Mouse (Mus musculus): Measurements from ENCODE around the gene Gm10382.

Gm10382 gene

DNA sequence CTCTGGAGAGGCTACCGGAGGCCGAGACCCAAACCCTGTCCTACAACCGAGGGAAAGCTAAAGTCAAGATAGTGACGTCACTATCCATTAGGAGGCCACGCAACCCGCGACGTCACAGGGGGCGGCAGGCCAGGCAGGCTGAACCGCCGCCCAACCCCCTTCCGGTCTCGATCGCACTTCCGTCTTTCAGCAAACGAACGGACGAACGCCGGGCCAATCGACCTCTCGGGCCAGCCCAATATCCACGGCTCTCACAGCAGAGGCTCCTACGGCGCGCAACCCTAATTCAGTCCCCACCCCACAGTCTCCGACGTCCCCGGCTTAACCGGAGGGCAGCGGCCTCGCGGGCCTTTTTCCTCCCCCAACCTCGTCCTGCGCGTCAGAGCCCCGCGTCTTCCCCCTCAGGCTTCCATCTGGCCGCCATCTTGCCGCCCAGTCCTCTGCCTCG, at the start of gene Gm10382:
TSS of gene Gm10382 (plus strand) at position 192 of the 448 bp plus-strand sequence.
- DNase-seq: peak; percentile 81 to 87

DNA sequence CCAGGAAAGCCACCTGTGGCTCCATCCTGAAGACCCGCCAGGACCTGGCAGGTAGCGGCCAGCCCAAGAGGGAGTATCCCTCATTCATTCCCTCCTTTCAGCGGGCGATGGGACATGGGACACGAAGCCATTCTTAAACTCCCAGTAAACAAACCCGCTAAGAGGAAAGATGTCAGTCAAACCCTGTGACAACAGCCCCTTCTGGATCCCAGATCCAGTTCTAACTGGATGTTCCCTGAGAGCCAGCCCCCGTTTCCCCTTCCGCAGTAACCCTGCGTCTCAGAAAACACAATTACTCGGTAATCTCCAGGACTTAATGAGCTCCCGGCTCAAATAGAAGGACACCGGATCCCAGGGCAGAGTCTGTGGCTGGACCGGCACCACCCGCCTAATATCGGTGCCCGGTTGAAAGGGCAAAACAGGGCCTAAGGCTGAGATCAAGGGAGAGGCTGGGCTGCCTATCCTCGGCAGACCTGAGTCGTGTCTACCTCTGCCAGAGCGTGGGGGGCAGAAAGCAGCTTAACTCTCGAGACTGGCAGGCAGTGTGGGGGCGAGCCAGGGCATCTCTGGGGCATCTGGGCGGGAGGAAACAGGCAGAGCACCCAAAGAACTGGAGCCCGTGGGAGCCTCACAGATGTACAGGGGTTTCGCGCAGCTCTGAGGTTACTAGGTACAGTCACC, 49.1 kb upstream of the Gm10382 start:
- no peak for DNase-seq

DNA sequence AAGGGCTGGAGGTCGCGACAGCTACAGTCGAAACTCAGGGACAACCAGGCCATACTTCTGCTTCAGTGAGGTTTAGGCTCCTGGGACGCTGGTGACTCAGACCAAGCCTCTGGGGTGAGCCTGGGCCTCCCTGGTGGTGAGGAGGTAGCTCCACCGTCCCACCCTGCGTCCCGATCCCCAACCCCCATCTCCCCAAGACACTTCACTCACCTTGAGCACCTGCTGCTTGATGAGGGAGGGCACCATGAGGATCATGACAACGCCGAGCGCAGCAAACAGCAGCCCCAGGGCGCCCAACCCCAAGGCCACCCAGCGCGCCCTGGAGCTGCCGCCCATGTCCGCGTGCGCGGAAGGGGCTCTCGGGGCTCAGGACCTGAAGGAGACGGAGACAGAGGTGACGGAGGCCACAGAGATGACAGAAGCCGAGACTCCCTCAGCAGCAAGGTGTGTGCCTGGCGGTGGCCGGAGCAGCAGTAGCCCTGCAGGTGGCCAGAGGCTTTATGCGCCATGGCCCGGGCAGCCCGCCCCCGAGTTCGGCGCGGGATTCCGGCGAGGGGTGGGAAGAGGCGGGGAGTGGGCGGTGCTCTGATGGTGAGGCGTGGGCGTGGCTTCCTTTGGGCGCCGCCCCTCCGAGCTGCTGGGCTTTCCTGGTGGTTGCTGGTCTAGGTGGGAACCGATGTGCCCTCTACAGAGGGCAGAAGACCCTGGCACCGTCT, 48.4 kb upstream of the Gm10382 start, which contains the start of gene Scarb1:
TSS of gene Scarb1 (minus strand) at position 548 of the 716 bp plus-strand sequence.
- peak; percentile 79 to 86 for DNase-seq

DNA sequence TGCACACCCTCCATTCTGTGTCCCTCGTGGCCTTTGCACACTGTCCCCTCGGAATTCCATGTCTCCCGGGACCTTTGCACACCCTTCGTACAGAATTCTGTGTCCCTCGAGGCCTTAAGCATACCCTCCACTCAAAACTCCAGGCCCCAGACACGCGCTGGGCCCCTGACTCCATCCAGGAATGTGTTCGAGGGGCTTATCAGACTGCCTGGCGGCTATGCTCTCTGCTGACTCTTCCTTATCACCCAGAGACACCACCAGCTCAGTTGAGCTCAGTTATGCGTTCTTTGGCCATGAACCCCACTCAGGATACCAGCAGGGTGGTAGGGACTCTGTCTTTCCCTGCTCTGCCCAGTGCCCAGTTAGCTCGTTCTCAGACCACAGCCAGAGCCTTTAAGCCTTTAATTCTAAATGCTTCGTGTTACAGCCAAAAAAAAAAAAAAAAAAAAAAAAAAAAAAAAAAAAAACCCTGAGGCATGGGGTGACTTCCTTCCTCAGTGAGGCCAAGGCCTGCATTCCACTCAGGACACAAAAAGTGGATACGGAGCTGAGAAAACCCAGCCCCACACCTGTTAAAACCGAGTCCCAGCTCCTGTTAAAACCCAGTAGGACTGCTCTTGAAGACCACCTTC, 47.5 kb upstream of the Gm10382 start:
- DNase-seq: no peak

DNA sequence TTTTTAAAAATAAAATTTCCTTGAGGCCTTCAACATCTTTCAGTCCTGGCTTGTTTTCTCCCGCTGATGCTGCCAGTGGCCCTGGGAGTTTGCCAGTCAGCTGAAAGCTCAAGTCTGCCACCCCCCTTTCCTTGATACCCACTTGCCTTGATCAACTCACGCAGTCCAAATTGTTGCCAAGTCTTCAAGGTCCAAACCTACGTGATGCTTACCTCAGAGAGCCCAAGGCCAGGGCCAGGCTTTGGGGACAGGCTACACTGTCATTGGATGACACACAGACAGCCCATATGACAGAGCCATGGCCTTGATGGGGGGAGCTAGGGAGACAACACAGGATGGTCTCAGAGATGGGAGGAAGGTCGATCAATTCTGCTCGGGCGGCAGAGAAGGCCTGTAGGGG, 44.8 kb upstream of the Gm10382 start:
- no peak for DNase-seq

DNA sequence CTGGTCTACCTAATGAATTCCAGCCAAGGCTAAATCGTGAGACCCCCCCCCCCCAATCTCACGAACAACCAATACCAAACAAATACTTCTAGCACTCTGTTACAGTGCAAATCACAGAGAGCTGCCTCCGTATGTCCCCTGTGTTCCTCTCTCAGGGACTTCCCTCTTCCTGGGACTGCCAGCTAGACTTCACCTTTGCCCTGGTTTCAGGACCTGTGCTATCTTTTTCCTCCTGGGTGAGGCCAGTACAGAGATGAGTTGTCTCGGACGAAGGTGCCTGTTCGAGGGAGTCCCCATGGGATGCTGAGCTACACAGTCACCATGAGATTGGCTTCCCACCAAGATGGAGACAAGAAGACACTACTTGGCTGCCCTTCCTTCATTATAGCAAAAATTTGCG, 41.1 kb upstream of the Gm10382 start:
- DNase-seq: no peak

DNA sequence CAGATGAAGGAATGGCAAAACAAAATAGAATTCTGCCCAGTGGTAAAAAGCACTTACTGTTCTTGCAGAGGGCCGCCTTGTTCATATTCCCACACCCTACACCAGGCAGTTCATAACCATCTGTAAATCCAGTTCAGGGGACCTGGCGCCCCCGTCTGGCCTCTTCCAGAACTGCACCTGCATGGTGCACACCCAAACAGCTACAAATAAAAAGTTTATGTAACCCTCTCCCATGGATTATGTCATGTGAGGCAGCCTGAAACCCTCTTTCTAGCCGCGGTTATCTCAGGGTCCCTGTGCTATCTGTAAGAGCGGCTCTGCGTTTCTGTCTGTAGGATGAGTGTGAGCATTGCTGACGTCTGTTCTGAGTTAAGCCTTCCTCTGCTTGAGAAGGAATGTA, 40.6 kb upstream of the Gm10382 start:
- peak; percentile 47 to 69 for DNase-seq

DNA sequence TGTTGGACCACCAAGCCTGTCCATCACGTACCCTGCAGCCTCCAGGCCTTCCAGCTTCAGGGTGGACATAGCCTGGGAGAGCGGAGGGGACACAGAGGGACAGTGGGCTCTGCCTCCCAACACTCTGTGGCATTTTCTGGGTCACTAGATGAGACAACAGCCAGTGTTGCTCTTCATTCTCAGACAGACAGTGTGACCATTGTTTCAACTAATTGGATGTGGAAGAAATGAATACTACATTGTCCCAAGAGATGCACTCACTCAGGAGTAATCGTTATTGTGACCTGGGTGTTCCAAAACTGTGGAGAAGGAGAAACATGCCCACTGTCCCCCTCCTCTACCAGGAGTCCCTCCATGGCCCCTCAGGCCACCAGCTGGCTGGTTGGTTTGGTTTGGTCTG, 39.7 kb upstream of the Gm10382 start:
- DNase-seq: no peak

DNA sequence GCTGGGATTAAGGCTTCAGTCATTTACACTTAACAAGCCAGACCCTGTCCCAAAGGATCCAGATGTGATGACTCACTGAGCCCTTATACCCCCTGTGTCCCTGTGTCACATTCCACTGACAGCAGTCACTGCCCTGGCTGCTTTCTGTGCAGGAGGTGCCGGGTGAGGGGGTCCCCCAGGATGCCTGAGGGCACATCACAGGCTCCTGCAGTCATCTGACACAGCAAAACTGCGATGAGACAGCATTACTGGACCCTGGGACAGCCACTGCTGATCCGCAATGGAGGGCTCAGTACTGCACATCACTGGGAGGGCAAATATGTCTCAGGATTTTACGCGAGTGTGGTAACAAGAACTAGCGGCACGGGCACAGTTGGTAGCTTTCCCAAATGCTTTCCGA, 38.1 kb upstream of the Gm10382 start:
- DNase-seq: no peak

DNA sequence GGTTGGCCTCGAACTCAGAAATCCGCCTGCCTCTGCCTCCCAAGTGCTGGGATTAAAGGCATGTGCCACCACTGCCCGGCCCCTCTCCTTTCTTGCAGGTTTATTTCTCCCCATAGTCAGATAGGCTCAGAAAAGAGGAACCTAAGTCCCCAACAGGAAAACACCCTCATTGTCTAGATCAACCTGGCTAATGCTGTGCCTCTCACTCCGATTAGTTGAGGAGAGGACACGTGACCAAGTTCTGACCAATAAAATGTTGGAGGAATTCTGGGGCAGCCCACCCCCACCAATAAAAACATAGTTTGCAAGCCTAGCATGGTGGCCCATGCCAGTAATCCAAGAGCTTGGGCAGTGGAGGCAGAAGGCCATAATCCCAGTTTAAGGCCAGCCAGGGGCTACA, 37.2 kb upstream of the Gm10382 start:
- DNase-seq: no peak

DNA sequence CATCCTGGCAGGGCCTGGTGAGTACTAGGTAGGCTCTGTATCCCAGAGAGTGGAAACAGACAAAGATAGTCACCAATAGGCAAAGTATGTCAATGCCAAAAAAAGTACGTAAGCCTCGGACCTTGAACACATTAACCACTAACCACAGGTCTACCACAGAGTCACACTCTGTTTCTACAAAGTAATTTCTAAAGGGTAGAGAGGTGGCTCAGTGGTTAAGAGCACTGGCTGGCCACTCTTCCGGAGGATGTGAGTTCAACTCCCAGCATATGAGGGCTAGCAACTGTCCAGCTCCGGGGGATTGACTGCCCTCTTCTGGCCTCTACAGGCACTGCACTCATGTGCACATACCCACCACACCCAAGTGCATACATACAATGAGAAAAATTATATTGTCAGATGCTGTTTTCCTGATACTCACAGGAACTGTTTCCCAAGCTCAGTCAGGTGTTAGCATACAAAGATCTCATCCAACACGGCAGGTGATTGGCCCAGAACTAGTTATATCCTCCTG, 36.3 kb upstream of the Gm10382 start:
- DNase-seq: no peak

DNA sequence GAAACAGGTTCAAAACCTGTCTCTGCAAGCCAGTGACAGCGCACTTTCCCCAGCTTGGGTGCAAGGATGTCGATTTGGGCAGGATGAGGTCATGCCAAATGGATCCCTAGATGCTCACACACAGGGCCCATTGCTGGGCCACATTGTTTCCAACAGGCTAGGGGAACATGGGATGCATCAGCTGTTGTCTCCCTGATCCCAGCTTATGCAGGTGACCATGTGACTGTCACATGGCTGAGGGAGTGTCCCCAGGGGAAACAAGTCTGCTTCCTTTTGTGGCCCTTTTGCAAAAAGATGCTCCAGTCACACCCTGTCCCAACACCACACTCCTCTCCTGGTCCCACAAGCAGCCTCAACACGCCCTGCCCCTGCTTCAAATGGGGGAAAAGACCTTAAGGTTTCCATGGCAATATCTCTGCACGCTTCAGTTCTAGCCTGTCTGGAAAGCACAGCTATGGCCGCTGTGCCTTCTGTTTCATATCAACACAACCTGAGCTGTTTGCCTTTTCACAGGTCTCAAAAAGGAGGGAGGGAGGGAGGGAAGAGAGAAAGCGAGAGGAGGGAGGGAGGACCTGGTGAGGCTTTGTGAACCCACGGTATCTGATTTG, 34.1 kb upstream of the Gm10382 start:
- no peak for DNase-seq

DNA sequence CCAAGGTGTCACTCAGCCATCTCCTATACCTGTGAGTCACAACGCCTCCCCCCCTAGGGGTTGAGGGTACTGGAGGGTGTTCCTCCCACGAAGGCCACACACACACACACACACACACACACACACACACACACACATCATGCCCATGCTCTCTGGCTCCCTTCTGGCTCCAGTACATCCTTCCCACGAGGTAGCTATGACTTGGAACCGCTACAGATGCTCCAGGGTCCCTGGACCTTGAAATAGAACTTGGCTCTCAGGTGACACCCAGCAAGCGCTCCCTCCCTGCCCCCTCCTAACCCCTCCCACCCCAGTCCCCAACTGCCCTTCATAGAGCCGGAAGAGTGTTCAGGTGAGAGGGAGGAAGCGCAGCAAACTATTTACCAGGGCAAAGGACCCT, 33.5 kb upstream of the Gm10382 start:
- no peak for DNase-seq

DNA sequence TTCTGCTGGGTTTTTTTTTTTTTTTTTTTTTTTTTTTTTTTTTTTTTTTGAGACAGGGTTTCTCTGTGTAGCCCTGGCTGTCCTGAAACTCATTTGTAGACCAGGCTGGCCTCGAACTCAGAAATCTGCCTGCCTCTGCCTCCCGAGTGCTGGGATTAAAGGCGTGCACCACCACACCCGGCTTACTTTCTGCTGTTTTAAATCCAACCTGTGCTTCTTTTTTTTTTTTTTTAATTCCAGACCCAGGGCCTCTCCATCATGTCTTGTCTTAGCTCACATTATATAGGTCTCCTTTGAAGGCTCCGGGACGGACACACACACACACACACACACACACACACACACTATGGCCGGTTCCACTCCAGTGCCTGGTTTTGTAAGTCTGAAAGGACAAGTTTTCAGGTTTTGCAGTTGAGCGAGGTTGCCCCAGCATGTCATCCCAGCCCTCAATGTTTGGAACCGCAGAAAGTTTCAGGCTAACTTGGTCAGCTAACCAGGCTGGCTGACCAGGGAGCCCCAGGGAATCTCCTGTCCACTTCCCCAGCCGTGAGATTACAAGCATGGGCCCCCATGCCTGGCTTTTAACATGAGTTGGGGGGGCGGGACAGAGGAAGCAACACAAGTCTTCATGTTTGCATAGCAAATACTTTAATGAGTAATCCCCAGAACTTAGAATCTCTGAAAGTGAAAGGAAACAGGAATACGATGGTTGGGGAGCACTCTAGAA, 31.4 kb upstream of the Gm10382 start:
- DNase-seq: no peak

DNA sequence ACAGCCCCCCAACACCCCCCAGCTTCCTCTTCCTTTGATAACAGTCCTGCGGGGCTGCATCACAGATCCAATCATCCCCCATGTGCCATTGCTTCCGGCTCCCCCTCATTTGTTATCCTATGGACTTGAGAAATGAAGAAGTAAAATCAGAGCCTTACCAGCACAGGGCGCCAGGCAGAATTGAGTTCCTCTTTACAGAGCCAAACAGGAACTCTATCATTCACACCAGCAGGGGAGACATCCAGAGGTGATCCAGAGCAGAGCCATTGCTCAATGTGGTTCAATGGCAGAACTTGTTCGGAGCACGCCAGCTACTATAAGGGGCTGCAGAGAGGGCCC, 30.9 kb upstream of the Gm10382 start:
- DNase-seq: no peak

DNA sequence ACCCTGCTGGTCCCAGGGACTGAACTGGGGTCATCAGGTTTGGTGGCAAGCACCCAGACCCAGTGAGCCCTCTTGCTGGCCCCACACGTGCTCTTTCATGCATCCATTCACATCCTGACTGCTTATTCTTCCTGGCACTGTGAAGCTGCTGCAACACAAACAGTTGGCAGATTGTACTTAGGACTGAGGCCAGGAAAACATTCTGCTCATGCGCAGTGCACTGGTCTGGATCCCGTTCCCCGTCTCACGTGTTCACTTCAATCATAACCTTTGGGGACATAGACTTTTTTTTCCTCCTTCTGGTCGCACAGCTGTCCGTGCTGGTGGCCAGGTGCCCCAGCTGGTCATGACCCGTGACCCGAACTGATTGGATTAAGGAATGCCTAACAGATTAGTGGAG, 28.6 kb upstream of the Gm10382 start:
- peak; percentile 53 to 61 for DNase-seq

DNA sequence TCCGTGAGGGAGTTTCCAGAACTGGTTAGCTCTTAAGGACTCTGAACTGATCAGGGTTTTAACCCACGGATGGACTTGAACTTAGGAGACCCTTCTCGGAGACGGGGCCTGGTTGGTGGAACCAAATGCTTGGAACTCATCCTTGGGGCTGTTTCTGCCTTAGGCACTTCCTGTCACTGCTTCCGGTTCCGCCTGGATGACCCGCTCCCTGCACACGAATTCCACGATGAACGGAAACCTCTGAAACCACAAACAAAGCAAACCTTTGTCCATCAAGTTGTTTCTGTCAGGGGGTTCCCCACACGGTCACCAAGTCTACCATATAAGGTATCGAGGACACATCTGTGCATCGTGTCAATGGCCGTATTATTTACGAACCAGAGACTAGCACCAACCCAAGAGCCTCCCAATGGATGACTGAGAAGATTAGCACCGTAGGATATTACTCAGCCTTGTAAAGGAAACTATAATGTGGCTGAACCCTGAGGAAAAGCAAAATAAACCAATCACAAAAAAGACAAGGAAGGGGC, 28.1 kb upstream of the Gm10382 start:
- no peak for DNase-seq

DNA sequence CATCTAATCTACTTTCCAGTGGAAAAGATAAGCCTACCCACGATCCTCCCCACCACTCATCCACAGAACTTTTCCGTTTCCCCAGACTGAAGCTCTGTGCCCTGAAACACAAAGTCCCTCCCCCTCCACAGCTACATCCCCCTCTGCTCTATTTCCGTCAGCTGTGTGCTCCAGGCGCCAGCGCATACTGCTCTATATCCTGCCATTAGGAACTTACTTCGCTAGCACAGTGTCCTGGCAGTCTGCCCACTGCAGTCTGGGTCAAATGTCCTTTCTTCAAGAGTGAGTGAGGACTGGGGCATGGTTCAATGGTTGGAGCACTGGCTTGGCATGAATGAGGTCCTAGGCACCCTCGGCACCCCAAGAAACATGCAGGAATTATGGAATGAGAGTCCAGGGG, 25.2 kb upstream of the Gm10382 start:
- DNase-seq: peak; percentile 66 to 80

DNA sequence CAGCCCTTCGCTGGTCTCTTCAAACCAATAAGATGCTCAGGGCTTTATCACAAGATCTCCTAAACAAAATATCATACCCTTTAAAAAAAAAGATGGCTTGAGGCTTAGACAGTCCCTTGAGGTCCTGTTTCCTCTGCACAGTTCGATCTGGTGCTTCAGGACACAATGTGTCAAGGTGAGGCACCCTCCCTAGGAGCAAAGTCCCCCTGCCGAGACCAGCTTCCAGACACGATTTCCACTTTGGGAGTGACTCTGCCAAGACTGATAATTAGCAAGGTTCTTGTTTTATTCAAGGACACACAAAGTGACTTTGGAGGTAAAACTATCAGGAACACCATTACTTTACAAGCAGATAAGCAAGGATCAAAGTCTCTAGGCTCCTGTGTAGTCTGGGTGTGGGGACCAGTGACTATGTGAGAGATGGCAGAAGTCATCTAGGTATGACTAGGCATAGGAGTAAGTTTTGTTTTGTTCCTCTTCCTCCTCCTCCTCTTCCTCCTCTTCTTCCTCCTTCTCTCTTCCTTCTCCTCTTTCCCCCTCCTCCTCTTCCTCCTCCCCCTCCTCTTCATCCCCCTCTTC, 24.2 kb upstream of the Gm10382 start:
- no peak for DNase-seq

DNA sequence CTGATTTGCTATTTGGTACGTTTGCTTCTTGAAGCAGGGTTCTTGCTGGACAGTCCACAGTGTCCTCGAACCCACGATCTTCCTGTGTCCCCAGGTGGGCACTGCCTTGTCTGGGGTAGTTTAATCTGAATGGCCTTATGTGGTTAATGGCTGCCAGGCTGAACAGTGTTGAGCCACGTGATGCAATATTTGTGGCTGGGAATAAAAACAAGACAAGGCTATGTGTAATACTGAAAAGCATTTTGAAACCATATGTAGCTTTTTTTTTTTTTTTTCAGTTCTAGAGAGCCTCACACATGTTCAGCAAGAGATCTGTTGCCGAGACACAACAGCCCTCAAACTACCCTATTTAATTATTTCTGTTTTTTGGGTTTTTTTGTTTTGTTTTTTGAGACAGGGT, 21.0 kb upstream of the Gm10382 start:
- DNase-seq: no peak

DNA sequence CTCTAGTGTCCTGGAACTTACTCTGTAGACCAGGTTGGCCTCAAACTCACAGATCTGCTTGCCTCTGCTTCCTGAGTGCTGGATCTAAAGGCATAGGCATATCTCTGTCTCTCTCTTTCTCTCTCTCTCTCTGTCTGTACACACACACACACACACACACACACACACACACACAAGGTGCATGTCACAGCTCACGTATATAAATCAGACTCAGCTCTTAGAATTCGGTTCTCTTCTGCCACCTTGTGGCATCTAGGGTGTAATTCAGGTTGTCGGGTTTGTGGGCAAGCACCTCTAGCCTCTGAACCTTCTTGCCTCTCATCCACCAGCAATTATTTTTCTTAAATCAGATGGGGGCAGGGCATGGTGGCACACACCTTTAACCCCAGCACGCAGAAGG, 20.6 kb upstream of the Gm10382 start:
- DNase-seq: peak in 1 of 2 experiments; percentile 70
